Mouse (Mus musculus): Measurements from ENCODE around the gene Gm36210.

DNA sequence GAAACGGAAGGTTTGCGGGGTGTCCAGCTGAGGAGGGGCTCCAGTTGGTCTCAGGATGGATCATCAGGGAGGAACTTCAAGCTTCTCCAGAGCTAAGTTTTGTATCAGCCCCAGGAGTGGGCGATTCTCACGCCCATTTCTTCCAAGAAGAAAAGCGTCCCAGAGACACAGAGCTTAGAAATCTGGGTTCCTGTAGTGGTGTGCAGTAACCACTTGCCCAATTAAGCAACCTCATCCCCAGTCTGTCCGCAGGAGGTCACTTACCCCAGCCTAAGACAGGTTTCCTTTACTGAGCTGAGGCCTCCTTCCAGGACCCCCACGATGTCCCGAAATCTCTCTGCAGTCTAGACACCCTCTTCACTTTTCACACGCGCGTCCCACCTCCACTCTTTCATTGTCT, 29.1 kb downstream of the Gm36210 start:
- no peak for TF ChIP-seq EP300 (IDR thresholded peaks at IDR 0.05; ENCODE audit: low read length)
- no peak for TF ChIP-seq NELFE (IDR thresholded peaks at IDR 0.05; ENCODE audit: low read depth, low read length)
- no peak for TF ChIP-seq PAX5 (IDR thresholded peaks at IDR 0.05; ENCODE audit: low read length)
- no peak for TF ChIP-seq CTCF (conservative IDR thresholded peaks at IDR 0.05 in 1 of 2, IDR thresholded peaks at IDR 0.05 in 1 of 2; ENCODE audit: low read depth in 2 of 2, low read length in 2 of 2)
- no peak for TF ChIP-seq HCFC1 (IDR thresholded peaks at IDR 0.05; ENCODE audit: low read depth, low read length)
- TF ChIP-seq MAZ (IDR thresholded peaks at IDR 0.05; ENCODE audit: low read depth, low read length): no peak

Data from CH12.LX (cell line).